Mouse (Mus musculus): ENCODE data around the gene Pank4.
A peak's percentile ranks its signal among the peaks of the same experiment; 100 is the strongest.

The Pank4 gene

DNA sequence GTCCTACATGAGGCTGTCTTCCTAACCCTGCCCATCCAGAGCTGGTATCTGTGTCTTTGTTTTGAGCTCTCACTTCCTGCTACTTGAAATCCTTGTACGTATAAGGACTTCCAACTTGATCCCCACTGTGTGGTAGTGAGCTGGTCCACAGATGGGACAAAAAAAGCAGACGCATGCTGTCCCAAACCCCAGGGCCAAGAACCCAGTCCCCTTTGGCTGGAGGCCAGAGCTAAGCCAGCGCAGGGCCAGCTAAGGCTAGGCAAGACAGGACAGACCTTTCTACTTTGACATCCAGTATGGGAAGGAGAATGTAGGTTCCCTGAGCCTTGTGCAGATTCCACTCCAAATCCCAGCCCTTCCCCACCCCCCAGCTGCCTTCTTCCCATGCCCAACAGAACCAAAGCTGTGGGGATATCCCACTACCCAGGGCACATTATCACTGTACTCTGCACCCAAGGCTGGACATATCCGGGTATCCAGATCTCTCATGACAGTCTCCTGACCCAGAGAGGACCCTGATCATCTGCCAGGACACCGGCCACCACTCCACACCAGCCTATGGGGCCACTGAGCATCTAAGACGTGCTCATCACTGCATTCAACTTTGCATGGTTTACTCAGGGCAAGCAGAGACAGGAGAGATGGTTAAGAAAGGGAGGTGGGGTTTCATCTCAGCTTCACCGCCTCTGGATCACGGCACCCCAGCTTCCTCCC, 47.5 kb downstream of the Pank4 start:
- DNase-seq (ENCODE audit: extremely low spot score, low read depth, low spot score): no peak

GRCm38 (mm10) chr4:155012115-155012514, 48.2 kb downstream of the Pank4 start:
- DNase-seq (ENCODE audit: extremely low spot score, low read depth, low spot score): no peak

DNA sequence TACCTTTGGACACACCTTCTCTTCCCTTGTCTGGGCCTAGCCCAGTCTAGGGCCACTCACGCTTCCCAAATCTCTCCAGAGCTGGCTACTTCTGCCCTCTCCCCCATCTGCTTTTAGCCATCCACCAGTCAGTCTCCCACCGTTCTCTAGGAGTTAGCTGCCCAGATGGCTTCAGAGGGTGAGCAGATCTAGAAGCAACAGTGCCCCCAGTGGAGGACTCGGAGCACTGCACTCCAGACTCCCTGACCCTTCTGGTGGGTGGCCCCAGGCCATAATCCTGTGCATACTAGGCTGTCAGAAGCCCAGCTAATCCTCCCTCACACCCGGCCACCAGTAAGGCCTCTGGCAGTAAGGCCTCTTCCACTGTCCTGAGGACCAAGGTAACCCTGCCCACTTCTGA, 48.9 kb downstream of the Pank4 start:
- DNase-seq (ENCODE audit: extremely low spot score, low read depth, low spot score): peak; percentile 66

DNA sequence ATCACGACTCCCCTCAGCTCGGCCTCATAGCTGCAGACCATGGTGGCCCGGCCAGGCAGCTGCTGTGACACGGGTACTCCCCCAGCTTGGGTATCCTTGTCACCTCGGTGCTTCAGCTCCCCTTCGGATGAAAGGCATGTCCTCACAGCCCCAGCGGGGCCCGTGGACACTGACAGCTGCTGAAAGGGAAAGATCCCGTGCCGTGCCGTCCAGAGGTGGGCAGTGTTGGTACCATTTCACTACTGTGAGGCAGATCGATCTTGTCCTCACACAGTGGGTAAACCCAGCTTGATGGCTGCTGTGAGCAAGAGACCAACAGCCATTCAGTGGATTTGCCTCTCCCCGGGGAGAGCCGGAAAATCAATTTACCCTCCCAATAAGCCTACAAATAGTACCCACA, 50.3 kb downstream of the Pank4 start:
- DNase-seq (ENCODE audit: extremely low spot score, low read depth, low spot score): no peak

- DNase-seq (ENCODE audit: extremely low spot score, low read depth, low spot score): no peak
Measured at GRCm38 (mm10) chr4:155014791-155015190, 50.9 kb downstream of the Pank4 start.

GRCm38 (mm10) chr4:155015550-155015949, 51.6 kb downstream of the Pank4 start:
- no peak for DNase-seq (ENCODE audit: extremely low spot score, low read depth, low spot score)

DNA sequence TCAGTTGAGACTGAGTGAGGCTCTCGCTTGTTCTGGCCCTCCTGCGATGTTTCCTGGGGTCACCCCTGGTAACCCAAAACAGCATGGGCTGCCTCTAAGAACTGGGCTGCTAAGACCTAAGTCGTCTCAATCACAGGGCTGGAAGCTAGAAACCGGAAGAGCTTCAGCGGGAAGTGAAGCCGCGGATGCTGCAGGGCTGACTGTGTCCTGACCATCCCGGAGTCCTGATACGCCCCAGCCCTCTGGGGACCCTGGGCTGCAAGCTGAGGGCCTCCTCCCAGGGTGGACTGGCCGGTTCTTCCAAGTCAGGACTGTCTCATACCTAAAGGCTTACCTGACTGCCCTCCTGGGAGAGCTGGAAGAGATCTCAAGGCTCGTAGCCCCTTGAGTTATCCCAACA, 52.9 kb downstream of the Pank4 start:
- no peak for DNase-seq (ENCODE audit: extremely low spot score, low read depth, low spot score)

- DNase-seq (ENCODE audit: extremely low spot score, low read depth, low spot score): no peak
Measured at GRCm38 (mm10) chr4:155017253-155017878, 53.4 kb downstream of the Pank4 start.

GRCm38 (mm10) chr4:155018066-155018465, 54.1 kb downstream of the Pank4 start:
- DNase-seq (ENCODE audit: extremely low spot score, low read depth, low spot score): no peak

GRCm38 (mm10) chr4:155018601-155019335, 54.8 kb downstream of the Pank4 start:
- peak; percentile 57 for DNase-seq (ENCODE audit: extremely low spot score, low read depth, low spot score)

DNA sequence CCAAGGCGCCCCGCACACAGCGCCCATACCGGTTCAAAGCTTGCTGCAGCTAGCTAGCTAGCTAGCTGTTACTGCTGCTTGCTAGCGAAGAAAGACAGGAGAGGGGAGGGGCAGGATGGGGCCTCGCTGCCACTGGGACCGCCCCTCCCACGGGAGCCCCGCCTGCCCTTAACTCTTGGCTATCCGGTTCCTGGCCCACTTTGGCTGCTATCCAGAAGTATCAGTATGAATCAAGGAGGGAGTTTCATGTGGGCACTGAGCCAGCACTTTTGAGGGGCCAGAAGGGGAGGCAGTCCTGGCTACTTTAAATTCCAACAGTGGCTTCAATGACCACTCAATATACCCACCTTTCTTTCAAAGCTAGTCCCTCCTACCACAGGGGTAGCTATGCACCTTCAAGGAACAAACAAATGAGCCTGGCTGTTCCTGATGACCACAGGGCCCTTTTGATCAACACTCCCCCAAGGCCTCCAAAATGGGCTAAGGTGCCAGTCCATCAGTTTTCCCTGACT, 55.5 kb downstream of the Pank4 start:
- DNase-seq (ENCODE audit: extremely low spot score, low read depth, low spot score): no peak

DNA sequence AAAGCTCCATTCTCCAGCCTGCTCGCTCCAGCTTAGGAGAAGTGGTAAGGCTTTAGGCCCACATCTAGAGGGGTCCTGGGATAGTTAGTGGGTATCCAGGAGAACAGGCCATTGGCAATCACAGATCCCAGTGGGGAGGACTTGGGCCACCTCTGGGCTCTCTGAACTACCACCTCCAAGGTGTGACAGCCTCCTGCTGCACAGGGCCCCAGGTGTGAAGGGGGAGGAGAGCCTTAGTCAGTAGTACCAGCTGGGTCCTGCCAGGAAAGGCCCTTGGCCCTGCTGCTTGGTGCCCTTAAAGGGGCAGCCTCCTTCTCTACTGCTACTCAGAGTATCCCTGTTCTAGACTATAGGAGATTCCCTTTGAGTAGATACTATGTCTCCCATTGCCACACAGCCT, 56.2 kb downstream of the Pank4 start:
- DNase-seq (ENCODE audit: extremely low spot score, low read depth, low spot score): no peak

DNA sequence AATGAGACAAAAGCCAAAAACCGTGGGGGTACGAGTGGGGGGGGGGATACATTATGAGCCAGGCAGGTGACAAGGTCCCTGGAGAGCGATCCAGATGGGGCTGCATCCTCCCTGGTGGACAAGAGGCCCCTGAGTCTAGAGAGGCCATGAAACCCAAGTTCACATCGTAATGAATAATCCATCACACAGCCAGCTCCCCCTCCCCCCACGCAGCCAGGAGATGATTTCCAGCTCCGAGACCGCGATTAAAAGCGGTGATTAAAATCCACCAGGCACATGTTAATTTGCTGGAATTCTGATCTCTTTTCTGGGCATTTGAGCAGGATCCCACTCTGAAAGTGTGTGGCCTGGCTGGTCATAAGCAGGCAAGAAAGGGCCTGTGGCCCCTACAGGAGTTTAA, 56.9 kb downstream of the Pank4 start:
- DNase-seq (ENCODE audit: extremely low spot score, low read depth, low spot score): no peak

DNA sequence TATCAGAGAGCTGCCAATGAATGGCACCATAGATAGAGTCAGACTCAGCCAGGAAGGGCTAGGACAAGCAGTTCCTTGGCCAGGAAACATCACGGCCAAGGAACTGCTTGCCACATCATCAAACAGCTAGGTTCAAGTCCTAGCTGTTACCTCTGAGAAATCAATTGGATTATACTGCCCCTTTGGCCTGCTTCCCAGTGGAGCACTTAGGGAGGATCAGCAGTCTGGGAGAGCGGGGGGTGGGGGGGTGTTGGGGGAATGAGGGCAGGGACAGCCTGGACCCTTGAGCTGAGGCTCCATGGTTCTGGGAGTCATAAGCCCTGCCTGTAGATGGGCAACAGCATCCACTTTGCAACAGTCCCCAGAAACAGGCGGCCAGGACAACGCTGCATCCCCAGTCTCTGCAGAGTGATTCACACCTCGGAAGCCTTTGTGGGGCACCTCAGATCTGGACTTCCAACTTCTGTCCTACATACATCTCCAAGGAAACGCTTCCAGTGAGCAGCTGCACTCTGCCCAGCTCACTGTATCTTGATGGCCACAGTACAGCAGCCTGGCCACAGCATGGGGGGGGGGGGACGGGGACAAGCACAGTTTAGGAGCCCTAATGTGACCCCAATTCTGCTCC, 58.4 kb downstream of the Pank4 start:
- DNase-seq (ENCODE audit: extremely low spot score, low read depth, low spot score): no peak

GRCm38 (mm10) chr4:155024170-155025010, 60.5 kb downstream of the Pank4 start:
- DNase-seq (ENCODE audit: extremely low spot score, low read depth, low spot score): no peak
